Mouse (Mus musculus) brain, embryonic 18.5 days (tissue): ENCODE data around the gene Rps7.

Source experiments
- DNase-seq: peaks from one replicate; pipeline ENCODE4 v3.0.0-alpha.2; 2012; ENCODE audit warnings: low read depth, low spot score

Gene Rps7

DNA sequence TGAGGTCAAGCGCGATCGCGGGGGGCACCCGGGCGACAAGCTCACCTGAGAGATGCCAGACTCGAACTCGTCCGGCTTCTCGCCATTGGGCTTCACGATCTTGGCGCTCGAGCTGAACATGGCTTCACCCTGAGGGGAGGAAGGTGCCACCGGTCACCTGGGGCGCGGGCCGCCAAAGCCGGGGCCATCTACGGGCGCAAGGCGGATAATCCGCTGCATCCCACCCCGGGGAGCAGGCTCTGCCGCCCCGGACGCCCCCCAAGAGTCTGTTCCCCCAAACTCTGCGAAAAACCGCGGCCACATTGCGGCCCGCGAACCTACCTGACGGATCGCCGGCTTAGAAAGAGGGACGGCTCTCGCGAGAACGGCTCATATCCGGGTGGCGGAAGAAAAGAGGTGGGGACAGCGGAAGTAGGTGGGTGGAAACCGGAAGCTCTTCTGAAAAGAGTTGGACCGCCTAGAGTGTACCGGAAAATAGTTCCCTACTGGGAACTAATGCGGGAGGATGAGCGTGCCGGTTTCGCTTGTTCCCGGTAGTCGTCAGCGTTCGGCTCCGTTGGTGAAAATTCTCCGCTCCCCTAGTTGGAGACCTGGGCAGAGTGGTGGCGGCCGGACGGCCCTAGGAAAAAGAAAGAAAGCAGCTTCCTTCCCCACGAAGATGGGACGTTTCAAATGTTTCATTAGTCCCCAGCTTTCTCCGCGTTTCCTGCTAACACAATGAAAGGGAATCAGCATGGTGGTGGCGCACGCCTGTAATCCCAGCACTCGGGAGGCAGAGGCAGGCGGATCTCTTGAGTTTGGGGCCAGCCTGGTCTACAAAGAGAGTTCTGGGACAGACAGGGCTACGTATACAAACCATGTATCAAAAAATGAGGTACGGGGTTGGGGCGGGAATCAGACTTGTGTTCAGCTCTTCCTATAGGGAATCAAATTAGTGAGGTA is at the start of gene Rps7:
Rps7 (minus strand) TSS at position 419 of the 942 bp plus-strand sequence.
- peak; percentile 89 for DNase-seq

DNA sequence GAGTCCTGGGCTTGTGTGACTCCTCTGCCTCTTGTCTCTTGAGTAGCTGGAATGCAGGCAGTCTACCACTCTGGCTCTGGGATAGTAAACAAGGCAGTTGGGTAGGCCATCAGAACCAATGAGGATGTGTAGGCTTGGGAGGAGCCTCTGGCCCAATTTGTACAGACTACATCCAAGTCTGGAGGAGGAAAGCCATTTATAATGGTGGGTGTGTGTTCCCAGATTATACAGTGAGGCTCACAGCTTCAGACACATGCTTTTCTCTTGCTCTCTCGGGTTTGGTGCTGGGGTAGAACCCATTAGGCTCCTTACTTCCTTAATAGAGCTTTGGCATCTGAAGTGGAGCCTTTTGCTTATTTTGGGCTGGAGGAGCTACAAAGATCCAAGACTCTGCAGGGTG is 48.9 kb upstream of the Rps7 start:
- DNase-seq, result no peak

DNA sequence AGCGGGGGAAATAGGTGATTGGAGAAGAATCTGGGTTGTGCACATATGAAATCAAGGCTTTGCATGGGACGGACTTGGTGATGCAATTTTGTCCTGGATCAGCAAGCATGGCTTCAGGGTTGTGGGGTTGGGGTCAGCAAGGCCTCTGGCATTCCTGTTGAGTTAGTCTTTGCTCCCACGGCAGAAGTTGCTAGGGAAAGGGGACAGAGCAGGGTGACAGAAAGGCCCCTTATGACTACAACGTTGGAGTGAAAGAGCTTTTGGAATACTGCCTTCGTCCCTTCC is 40.1 kb upstream of the Rps7 start:
- no peak for DNase-seq

DNA sequence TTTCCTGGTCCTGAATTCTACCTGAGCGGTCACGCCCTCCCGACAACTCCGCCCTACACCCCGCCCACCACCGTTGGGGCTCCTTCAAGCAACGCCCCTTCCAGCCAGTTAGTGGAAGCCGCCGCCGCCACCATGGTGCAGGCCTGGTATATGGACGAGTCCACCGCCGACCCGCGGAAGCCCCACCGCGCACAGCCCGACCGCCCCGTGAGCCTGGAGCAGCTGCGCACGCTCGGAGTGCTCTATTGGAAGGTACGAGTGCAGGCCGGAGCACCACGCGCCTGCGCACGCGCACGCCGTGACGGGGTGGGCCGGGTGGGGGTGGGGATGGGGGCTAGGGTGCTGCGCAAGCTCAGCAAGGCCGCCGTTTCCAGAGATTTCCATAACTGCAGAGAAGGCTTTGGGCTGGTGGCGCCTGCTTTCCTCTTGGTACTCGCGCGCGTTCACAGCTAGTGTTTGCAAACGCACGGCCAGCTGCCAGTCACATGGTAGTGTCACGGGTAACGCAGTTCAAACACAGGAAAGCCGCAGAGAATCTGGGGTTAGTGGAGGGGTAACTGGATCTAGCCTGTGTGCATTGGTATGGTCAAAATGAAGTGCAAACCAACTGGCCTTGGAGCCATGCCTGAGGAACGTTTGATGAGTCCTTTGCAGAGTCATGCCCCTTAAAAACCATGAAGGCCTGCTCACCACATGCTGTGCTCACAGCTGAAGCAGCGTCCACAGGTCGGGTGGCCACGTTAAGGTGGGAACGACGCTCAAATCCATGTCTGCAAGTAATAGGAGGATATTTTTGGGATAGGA is 39.6 kb upstream of the Rps7 start, which contains the start of gene Adi1:
Adi1 (plus strand) TSS at position 111 of the 804 bp plus-strand sequence.
- DNase-seq, result peak; percentile 84

DNA sequence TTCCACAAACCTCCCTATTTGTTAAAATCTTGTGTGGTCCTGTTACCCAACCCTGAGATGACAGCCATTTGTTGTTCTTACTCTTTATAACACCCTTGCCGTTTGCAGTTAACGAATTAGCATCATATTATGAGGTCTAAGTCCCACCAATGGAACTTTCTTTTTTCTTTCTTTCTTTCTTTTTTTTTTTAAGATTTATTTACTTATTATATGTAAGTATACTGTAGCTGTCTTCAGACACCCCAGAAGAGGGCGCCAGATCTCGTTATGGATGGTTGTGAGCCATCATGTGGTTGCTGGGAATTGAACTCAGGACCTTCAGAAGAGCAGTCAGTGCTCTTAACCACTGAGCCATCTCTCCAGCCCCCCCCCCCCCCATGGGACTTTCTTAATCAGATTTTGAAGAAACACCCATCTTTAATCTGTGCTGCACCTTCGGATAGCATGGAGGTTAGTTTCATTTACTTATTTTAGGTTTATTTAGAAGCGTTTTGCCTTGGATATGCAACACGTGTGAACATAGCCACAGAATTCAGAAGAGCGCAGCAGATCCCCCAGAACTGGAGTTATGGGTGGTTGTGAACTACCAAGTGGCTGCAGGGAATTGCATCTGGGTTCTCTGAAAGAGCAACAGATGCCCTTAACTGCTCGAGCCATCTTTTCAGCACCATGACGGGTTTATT is 38.4 kb upstream of the Rps7 start:
- no peak for DNase-seq

DNA sequence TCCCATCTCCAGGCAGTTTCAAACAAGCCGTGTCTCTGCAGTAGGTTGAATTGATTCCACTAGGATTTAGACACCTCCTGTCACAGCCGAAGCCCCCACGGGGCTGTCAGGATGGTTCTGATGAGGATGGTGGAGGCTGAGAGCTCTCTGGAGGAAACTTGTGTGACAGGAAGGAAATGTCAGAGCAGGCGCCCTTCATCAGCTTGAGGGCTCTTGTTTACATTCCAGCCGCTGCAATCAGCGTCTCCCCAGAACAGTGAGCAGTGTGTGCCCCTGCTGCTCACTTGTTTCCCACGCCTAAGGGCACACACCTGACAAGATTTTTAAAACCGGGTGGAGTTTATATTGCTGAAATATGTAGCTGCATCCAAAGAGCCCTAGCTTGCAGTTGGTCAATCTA is 31.5 kb upstream of the Rps7 start:
- no peak for DNase-seq

DNA sequence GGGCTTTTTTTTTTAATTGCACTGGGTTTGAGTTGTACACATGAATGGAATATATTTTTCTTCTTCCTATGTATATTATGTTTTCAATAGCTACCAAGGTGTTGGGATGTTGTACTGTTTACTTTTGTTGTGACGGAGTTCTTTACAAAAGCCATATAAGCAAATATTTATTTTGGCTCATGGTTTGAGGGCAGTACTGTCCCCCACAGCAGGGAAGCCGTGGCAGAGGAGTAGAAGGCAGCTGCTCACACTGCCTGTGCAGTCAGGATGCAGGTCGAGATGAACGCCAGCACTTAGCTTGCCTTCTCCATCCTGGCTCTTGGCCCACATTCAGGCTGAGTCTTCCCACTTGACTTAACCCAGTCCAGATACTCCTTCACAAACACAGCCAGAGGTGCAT is 31.0 kb upstream of the Rps7 start:
- no peak for DNase-seq

DNA sequence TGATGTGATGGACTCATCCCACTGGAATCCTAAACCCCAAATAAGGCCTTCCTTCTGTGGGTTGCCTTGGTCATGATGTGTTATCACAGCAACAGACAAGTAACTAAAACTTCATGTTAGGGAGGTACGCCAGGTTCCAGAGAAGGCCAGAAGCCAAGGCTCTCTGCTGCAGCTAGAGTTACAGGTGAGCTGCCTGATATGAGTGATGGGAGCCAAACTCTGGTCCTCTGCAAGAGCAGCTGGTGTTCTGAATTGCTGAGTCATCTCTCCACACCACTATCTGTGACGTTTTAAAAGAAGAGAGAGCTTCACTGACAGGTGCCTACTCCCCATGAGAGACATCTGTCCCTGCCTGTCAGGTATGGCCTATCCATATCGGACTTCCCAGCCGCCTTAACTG is 26.9 kb upstream of the Rps7 start:
- DNase-seq, result no peak

DNA sequence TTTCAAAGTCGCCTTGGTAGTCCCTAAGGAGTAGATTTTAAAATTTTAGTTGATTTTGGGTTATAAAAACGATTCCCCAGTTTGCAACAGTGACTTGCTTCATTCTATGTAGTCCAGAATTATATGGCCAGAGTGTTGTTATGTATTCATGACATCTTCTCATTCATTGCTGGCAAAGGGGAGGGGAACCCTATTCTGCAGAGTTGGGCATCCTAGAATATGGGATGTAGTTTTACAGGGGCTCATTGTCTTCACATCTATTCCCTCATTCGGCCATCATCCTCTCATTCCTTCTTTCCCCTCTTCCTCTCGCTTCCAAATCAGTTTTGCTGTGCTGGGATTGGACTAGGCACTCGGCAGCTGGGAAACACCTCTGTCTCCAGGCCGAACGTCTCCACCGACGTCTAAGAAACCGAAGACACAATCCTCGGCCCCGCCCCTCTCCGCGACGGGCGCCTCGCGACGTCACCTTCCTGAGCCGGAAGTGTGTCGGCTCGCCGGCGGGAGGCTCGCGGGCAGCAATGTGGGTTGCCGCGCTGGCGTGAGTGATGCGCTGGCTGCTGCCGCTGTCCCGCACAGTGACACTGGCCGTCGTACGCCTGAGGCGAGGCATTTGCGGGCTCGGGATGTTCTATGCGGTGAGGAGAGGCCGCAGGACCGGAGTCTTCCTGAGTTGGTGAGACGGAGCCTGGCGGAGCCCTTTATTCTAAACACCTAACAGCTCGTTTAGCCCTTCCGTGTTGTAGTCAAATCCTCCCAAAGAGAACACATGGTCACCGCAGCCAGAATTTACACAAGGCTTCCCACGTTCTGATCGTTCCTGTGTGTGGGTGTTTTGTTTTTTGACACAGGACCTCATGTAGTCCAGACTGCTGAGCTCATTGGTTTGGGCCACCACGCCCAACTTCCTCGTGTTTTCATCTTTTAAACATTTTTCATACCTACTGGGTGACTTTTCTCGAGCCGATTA is 13.7 kb upstream of the Rps7 start, which contains the start of gene Rnaseh1:
Rnaseh1 (plus strand) TSS at position 462 of the 970 bp plus-strand sequence.
- peak; percentile 81 for DNase-seq

DNA sequence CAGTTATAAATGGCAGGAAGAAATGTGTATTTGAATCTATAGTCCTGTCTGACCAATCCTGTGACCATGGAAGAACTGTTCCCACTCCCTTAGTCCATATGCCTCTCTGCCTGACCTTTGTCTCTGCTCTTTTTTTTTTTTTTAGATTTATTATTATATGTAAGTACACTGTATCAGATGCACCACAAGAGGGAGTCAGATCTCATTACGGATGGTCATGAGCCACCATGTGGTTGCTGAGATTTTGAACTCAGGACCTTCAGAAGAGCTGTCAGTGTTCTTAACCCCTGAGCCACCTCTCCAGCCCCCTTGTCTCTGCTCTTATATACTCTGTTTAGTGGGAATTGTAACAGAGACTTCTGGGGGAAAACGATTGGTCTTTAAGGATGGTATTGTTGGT is 3.0 kb upstream of the Rps7 start:
- no peak for DNase-seq

DNA sequence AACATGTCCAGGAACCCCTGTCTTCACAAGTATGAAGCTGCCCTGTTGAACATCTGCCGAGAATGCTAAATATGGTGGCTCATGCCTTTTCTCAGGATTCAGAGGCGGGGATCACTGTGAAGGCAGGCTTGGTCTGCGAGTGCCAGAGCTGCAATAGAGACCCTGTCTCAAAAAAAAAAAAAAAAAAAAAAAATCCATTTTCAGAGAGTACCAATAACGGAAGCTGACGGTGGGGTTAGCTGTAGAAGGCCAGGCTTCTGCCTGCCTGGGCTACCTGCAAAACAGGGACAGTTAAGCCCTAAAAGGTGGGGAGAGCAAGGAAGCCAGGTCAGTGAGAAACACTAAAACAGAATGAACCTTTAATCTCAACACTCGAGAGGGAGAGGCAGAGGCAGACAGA is 790 bp upstream of the Rps7 start:
- DNase-seq, result no peak

DNA sequence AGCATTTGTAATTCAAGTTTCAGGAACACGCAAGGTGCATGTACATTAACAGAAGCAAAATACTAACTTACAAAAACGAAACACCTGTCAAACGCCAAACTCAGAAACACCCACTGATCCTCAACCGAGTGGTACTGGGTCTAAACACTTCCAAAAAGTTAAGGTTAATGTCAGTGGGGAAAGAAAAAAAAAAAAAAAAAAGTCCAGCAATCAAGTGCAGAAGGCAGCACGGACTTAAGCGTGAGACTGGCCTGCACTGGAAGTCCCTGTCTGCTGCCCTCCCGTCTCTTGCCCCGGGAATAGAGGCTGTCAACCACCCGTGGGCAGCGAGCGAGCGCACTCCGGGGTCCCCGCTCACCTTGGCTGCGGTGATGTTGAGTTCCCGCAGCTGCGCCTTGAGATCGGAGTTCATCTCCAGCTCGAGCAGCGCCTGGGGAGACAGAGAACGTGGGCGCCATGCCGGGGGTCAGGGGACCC is 657 bp downstream of the Rps7 start:
- DNase-seq, result no peak

DNA sequence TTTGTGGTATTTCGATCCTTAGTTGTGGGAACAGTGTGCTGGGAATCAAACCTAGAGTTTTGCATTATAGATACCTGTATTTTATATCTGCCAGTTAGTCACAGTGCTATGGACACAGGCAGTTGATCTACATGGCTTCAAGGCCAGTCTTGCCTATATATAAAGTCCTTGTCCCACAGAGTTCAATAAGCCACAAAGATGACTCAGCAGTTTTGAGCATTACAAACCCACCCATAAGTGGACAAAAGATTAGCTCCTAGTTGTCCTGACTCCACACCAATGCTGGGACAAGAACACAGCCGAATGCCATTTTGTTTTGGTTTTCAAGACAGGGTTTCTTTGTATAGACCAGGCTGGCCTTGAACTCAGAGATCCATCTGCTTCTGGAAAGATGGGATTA is 7.3 kb downstream of the Rps7 start:
- DNase-seq, result no peak

DNA sequence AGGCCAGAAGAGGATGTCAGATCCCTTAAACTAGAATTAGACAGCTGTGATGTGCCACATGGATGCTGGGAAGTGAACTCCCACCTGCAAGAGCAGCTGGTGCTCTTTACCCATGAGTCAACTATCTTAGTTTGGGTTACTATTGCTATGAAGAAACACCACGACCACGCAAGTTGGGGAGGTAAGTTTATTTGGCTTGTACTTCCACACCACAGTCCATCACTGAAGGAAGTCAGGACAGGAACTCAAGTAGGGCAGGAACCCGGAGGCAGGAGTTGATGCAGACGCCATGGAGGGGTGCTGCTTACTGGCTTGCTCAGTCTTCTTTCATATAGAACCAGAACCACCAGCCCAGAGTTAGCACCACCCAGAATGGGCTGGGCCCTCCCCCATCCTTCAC is 8.7 kb downstream of the Rps7 start:
- DNase-seq, result no peak

DNA sequence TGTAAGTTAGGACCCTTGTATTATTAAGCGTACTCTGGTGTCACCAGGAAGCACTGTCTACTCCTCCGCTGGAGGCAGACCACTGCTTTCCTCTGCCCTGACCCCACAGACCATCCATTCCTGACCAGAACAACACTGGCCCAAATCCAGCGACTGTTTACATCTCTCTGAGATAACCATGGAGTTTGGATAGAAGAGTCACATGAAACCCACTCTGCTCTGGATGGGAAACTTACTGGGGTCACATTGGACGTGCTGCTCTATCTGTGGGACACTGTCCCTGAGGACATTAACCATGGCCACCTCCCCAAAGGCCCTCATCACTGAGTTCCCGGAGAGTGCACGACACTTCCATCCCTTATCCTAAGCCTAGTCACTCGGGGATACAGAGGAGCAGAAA is 10.3 kb downstream of the Rps7 start:
- no peak for DNase-seq

DNA sequence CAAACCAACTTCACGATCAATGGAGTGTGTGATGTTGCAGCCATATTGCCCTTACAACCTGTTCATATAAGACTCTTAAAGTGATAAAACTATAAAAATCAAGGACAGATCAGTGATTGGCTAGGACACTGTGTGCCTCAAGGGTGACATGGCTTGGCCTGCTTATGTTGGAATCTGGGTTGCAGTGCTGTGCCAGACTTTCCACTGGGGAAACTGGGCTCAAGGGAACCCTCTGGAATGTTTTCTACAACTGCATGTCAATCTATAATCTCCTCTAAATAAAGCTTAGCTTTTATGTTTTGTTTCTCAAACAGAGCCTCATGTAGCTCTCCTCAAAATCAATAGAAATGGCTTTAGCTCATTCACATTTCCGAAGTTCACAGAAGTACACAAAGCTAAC is 11.5 kb downstream of the Rps7 start:
- DNase-seq, result no peak

DNA sequence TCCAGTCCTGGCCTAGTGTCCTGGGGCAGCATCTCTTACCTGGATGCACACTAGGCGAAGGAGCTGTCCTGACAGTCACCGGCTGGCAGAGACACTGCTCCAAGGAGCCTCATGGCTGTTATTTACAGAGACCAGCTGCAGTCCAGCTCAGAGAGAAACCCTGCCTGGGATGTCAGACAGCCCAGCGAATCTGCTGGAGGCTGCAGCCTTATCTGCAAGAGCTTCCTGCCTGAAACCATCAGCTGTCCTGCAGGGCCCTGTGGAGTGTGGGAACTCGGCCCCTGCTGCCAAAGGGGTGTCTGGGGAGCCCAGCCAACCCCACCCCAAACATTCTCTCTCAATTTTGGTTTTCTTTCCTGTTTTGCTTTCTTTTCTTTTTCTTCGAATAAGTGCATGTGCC is 12.6 kb downstream of the Rps7 start, which contains the start of gene Colec11:
Colec11 (minus strand) TSS at position 183 of the 400 bp plus-strand sequence.
- no peak for DNase-seq

DNA sequence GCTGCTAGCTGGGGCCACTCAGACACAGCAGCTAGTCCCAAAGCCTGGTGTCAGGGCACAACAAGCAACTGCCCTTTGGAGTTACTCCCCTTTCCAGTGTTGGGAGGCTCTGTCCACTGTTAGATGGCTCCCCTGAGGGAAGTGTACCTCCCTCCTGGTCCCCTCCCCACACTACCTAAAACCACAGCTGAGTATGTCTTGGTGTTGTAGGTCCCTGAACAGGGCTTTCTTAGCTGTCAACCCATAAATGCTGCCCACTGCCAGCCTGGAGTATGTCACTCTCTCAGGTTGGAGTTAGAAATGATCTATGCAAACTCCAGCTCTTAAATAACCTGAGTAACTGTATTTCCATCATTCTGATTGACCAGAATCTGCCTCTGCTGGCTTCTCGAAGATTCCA is 13.1 kb downstream of the Rps7 start:
- no peak for DNase-seq

DNA sequence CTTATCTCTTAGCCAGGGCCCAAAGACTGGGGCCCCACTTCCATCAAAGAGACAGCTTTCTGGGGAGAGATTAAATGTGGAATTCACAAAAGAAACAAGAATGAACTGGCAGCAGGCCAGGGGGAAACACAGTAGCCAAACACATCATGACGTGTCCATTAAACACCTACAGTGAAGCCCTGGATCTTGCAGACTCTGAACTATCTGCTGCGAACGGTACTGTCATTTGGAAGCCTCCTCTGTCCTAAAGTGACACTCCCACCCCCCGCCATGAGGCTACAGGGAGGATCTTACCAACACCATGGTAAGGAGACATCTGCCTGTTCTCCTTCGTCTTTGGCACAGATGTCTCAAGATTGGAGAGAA is 13.6 kb downstream of the Rps7 start:
- DNase-seq, result no peak

DNA sequence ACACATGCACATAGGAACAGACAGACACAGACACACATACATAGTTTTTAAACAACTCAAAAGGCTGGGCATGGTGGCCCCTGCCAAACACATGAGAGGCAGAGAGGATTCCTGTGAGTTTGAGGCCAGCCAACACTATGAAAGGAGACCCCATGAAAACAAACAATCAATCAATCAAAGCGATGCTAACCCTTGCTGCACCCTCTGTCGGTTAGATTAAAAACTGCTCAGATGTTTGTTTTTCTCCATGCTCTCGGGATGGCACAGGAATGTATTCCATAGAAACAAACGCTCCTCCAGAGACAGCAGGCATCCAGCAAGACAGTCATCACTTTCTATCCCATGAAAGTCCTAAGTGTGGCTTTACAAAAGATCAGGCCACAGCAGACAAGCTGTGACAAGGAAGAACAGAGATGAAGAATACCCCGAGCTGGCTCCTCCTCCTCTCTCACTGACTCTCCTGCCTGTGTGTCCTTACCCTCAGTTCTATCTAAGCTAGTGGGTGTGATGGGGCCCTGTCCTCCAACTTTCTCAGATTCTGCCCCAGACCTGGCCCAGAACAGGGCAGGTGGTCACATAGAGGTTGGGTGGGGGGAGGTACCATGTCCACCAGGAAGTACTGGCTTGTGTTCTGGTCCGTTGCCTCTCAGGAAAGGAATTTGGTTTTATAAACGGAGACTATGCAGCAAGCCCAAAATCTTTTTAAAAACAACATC is 14.1 kb downstream of the Rps7 start:
- DNase-seq, result no peak
